Mouse (Mus musculus): ENCODE results near the gene Rassf9.

The Rassf9 gene

GRCm38 (mm10) chr10:102511807-102512461, at the start of gene Rassf9:
TSS of gene Rassf9 (plus strand) at chr10:102512222.
- DNase-seq: no peak

- no peak for DNase-seq
Measured at GRCm38 (mm10) chr10:102469412-102469811, 42.6 kb upstream of the Rassf9 start.

- DNase-seq: no peak
Measured at GRCm38 (mm10) chr10:102490386-102490785, 21.6 kb upstream of the Rassf9 start, which contains the start of gene Nts. TSS of gene Nts (minus strand) at chr10:102490486.

- DNase-seq: no peak
Measured at GRCm38 (mm10) chr10:102491792-102492191, 20.2 kb upstream of the Rassf9 start.

GRCm38 (mm10) chr10:102498754-102499153, 13.3 kb upstream of the Rassf9 start:
- no peak for DNase-seq

GRCm38 (mm10) chr10:102507386-102507785, 4.6 kb upstream of the Rassf9 start:
- DNase-seq: no peak

GRCm38 (mm10) chr10:102511461-102511806, 588 bp upstream of the Rassf9 start:
- DNase-seq: no peak

- DNase-seq: no peak
Measured at GRCm38 (mm10) chr10:102514159-102514558, 2.1 kb downstream of the Rassf9 start.

- no peak for DNase-seq
Measured at GRCm38 (mm10) chr10:102527901-102528300, 15.9 kb downstream of the Rassf9 start.

GRCm38 (mm10) chr10:102553941-102554340, 41.9 kb downstream of the Rassf9 start:
- no peak for DNase-seq

- no peak for DNase-seq
Measured at GRCm38 (mm10) chr10:102562488-102562887, 50.5 kb downstream of the Rassf9 start.

GRCm38 (mm10) chr10:102577970-102578369, 65.9 kb downstream of the Rassf9 start:
- no peak for DNase-seq

GRCm38 (mm10) chr10:102594306-102594705, 82.3 kb downstream of the Rassf9 start:
- DNase-seq: no peak

Measured in cerebellum, adult 11-12 months (tissue).